Mouse (Mus musculus) ES-E14 (cell line): ENCODE measurements around the gene Dpf3. TPM values are rescaled to one million over a fixed set of nuclear protein-coding genes. Genes with fewer than 3 reads are reported as not detected.

Source experiments
- DNase-seq: peaks from one replicate; pipeline ENCODE4 v3.0.0-alpha.2; 2013; ENCODE audit warnings: low read depth, low spot score
- H3K27ac ChIP-seq: 2 replicates; pipeline ENCODE4 v1.5.1; 2012; ENCODE audit warnings: low read depth, mild to moderate bottlenecking, low read length, moderate library complexity, mixed read lengths; ENCODE audit not compliant: poor library complexity, insufficient read depth, severe bottlenecking
- H3K36me3 ChIP-seq: 2 replicates; pipeline ENCODE4 v1.6.1; 2012; ENCODE audit warnings: mild to moderate bottlenecking, low read length, moderate library complexity, mixed read lengths; ENCODE audit not compliant: control insufficient read depth, poor library complexity, insufficient read depth, severe bottlenecking
- H3K4me1 ChIP-seq, 2 experiments: fragments of 150-350 bp in 1 of 2; sonication (generic) in 1 of 2; 2 replicates each; pipeline ENCODE4 v1.6.1; 2012; ENCODE audit warnings: low read length in 2 of 2, mild to moderate bottlenecking in 1 of 2, mixed read lengths in 1 of 2; ENCODE audit not compliant: control insufficient read depth in 2 of 2, insufficient read depth in 2 of 2, poor library complexity in 1 of 2
- H3K4me3 ChIP-seq, 2 experiments: fragments of 150-350 bp in 1 of 2; sonication (generic) in 1 of 2; 2 replicates each; pipeline ENCODE4 v1.5.1; 2012; ENCODE audit warnings: low read length in 2 of 2, low read depth in 1 of 2, mild to moderate bottlenecking in 1 of 2, mixed read lengths in 1 of 2; ENCODE audit not compliant: insufficient read depth in 1 of 2, poor library complexity in 1 of 2, severe bottlenecking in 1 of 2
- H3K9ac ChIP-seq: 2 replicates; pipeline ENCODE4 v1.6.1; 2012; ENCODE audit warnings: low read depth, mild to moderate bottlenecking, low read length, mixed read lengths; ENCODE audit not compliant: poor library complexity, insufficient read depth, severe bottlenecking
- H3K9me3 ChIP-seq: fragments of 150-350 bp; sonication (generic); 2 replicates; pipeline ENCODE4 v1.6.1; 2012; ENCODE audit warnings: low read depth, mild to moderate bottlenecking, low read length; ENCODE audit not compliant: control insufficient read depth, insufficient read depth
- CHD2 ChIP-seq: IDR thresholded peaks from 2 replicates; pipeline ENCODE4 v1.6.1; 2014; ENCODE audit warnings: mild to moderate bottlenecking, low read depth, low read length, inconsistent platforms
- HCFC1 ChIP-seq: IDR thresholded peaks from 2 replicates; pipeline ENCODE4 v1.6.1; 2012; ENCODE audit warnings: low read length, inconsistent platforms, borderline replicate concordance; ENCODE audit not compliant: insufficient read depth
- MAFK ChIP-seq: IDR thresholded peaks from 2 replicates; pipeline ENCODE4 v1.6.1; 2014; ENCODE audit warnings: mild to moderate bottlenecking, low read depth, low read length, inconsistent platforms; ENCODE audit not compliant: insufficient read depth
- ZC3H11A ChIP-seq: IDR thresholded peaks from 2 replicates; pipeline ENCODE4 v1.6.1; 2012; ENCODE audit warnings: low read depth, mild to moderate bottlenecking, inconsistent platforms, low read length, borderline replicate concordance
- ZNF384 ChIP-seq: IDR thresholded peaks from 2 replicates; pipeline ENCODE4 v1.6.1; 2012; ENCODE audit warnings: low read depth, low read length, inconsistent platforms
- in situ Hi-C, 2 experiments: fragments of 600-800 bp; cut with MboI; formaldehyde crosslinking; loops; one replicate each; pipeline ENCODE4 v1.15.1; 2025; ENCODE audit warnings: low sequenced_read_pairs in 2 of 2, inconsistent platforms in 1 of 2; ENCODE audit not compliant: unreplicated experiment in 2 of 2
- total RNA-seq: library from RNA; depleted of rRNA; stranded (reverse); fragments of 300-350 nt; gene quantifications from 2 replicates; pipeline ENCODE4 v1.2.3, GENCODE M21; 2012

The Dpf3 gene
- total RNA-seq, 1 experiment = 1.4 TPM

GRCm38 (mm10) chr12:83248636-83249035 is 238.9 kb downstream of the Dpf3 start:
- H3K9me3 ChIP-seq = no peaks in the 10 kb centered on the region
- H3K27ac ChIP-seq = no peak overlapping the region
- in situ Hi-C loops = no loop called here
- no peak for TF ChIP-seq ZNF384
- TF ChIP-seq CHD2 = no peak
- no peak for TF ChIP-seq ZC3H11A
- no peak for TF ChIP-seq HCFC1
- TF ChIP-seq MAFK = no peak
- no peak overlapping the region for H3K9ac ChIP-seq
- no peak overlapping the region for H3K4me3 ChIP-seq
- no peaks in the 10 kb centered on the region for H3K36me3 ChIP-seq
- no peaks in the 10 kb centered on the region for H3K4me1 ChIP-seq
- DNase-seq = no peak

- no peaks in the 10 kb centered on the region for H3K36me3 ChIP-seq
- no peak overlapping the region for H3K27ac ChIP-seq
- no peaks in the 10 kb centered on the region for H3K4me1 ChIP-seq
- DNase-seq = no peak
- no peak overlapping the region for H3K4me3 ChIP-seq
- in situ Hi-C loops = no loop called here
- TF ChIP-seq ZNF384 = no peak
- no peak for TF ChIP-seq CHD2
- TF ChIP-seq MAFK = no peak
- TF ChIP-seq ZC3H11A = no peak
- no peaks in the 10 kb centered on the region for H3K9me3 ChIP-seq
- H3K9ac ChIP-seq = no peak overlapping the region
These were observed 239.8 kb downstream of the Dpf3 start for GRCm38 (mm10) chr12:83247669-83248068.

- in situ Hi-C loops = no loop called here
- Histone ChIP-seq H3K4me1 (no peaks in the 10 kb centered on the region), H3K36me3 (no peaks in the 10 kb centered on the region), H3K9me3 (no peaks in the 10 kb centered on the region), H3K4me3 (no peak overlapping the region), H3K9ac (no peak overlapping the region), H3K27ac (no peak overlapping the region)
- DNase-seq = no peak
- TF ChIP-seq ZC3H11A (no peak), ZNF384 (no peak), CHD2 (no peak), HCFC1 (no peak), MAFK (no peak)
These were observed 246.5 kb downstream of the Dpf3 start for GRCm38 (mm10) chr12:83241022-83241421.

- DNase-seq = no peak
- Histone ChIP-seq H3K9me3 (no peaks in the 10 kb centered on the region), H3K27ac (no peak overlapping the region), H3K9ac (no peak overlapping the region), H3K4me3 (no peak overlapping the region), H3K36me3 (no peaks in the 10 kb centered on the region), H3K4me1 (no peaks in the 10 kb centered on the region)
- TF ChIP-seq HCFC1 (no peak), ZNF384 (no peak), MAFK (no peak), ZC3H11A (no peak), CHD2 (no peak)
- in situ Hi-C loops = no loop called here
These were observed 246.9 kb downstream of the Dpf3 start for GRCm38 (mm10) chr12:83240571-83240970.

- in situ Hi-C loops = no loop called here
These were observed 251.7 kb downstream of the Dpf3 start for GRCm38 (mm10) chr12:83235781-83236180.

More at GRCm38 (mm10) chr12:83235781-83236180, 251.7 kb downstream of the Dpf3 start:
- TF ChIP-seq MAFK (no peak), ZC3H11A (no peak), CHD2 (no peak), HCFC1 (no peak), ZNF384 (no peak)
- Histone ChIP-seq H3K36me3 (no peaks in the 10 kb centered on the region), H3K4me1 (no peaks in the 10 kb centered on the region), H3K4me3 (no peak overlapping the region), H3K9me3 (no peaks in the 10 kb centered on the region), H3K27ac (no peak overlapping the region), H3K9ac (no peak overlapping the region)
- DNase-seq = no peak
